Comparison of ENCODE assay signal across 22 mouse cellular contexts in the genomic region with DNA sequence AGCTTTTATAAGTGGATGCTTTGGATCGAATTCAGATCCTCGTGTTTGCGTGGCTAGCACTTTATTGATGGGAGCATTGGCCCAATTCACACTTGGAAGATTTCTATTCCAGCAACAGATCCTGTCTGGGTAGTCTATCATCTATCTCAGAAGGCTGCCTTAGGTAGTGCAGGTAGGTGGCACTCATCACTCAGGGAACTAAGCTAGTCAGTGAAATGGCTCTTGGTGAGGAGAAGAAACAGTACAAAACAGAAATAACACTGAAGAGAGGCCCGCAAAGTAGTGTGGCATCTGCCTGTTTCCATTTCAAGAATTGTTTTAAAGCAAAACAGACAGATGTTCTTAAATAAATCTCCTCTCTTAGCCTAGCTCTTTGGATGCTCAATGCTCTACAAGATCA. TPM values are rescaled to one million over a fixed set of nuclear protein-coding genes. Genes with fewer than 3 reads are reported as not detected.
DNase-seq lines count a peak whose midpoint lies in the region; ATAC-seq and TF ChIP-seq lines count a peak whose summit lies in the region.
"Had no signal": no experiment of that assay in that cellular context is flagged by ENCODE, and none has a peak within 500 bp of the region (broad histone marks: within the 10 kb centered on the region; RNA-seq: fewer than 3 reads in every experiment).

No protein-coding gene starts in this region.

- H3K4me2 ChIP-seq in intestine, postnatal 0 days (replicated peaks; ENCODE audit: low read depth) = no peak overlapping the region
- no peak overlapping the region for H3K4me2 ChIP-seq in intestine, embryonic 15.5 days (replicated peaks)
- H3K4me2 ChIP-seq: embryonic facial prominence, embryonic 15.5 days; heart, embryonic 13.5 days; hindbrain, embryonic 14.5 days; liver, embryonic 11.5 days; lung, embryonic 14.5 days had no signal

- H3K27ac ChIP-seq in intestine, postnatal 0 days (ENCODE audit: low read depth, low read length) = no peak overlapping the region
- H3K27ac ChIP-seq in intestine, embryonic 15.5 days = no peak overlapping the region
- H3K27ac ChIP-seq in MEL (ENCODE audit: control insufficient read depth, low read depth, low read length) = no peak overlapping the region
- H3K27ac ChIP-seq: embryonic facial prominence, embryonic 15.5 days; heart, embryonic 13.5 days; hindbrain, embryonic 14.5 days; limb, embryonic 10.5 days had no signal

- no peaks in the 10 kb centered on the region for H3K36me3 ChIP-seq in intestine, postnatal 0 days (ENCODE audit: control insufficient read depth, insufficient read depth)
- H3K36me3 ChIP-seq in intestine, embryonic 15.5 days = no peaks in the 10 kb centered on the region
- no peaks in the 10 kb centered on the region for H3K36me3 ChIP-seq in MEL (ENCODE audit: control insufficient read depth in 1 of 2, insufficient read depth in 2 of 2, low read length in 2 of 2)
- H3K36me3 ChIP-seq: embryonic facial prominence, embryonic 15.5 days; heart, embryonic 13.5 days; limb, embryonic 10.5 days had no signal

- ATAC-seq in intestine, postnatal 0 days = no peak
- no peak for ATAC-seq in intestine, embryonic 15.5 days
- no peak for ATAC-seq in megakaryocyte-erythroid progenitor cell, adult 5-6 weeks (replicated peaks; ENCODE audit: low FRiP score, low TSS enrichment, poor library complexity, severe bottlenecking)
- ATAC-seq: forebrain, postnatal 0 days; Patski had no signal

- 0 out of 2 replicates have a peak, but pooled peaks have one; percentile 10 for TF ChIP-seq CTCF in intestine, postnatal 0 days (IDR thresholded peaks at IDR 0.05; ENCODE audit: low read depth)
- no peak; a peak in 1 of 6 replicates for TF ChIP-seq CTCF in MEL (IDR thresholded peaks at IDR 0.05 in 2 of 3, conservative IDR thresholded peaks at IDR 0.05 in 1 of 3; ENCODE audit: control insufficient read depth in 1 of 3, insufficient read depth in 1 of 3, low read depth in 2 of 3, low read length in 3 of 3, poor library complexity in 1 of 3, severe bottlenecking in 1 of 3)

- no peak overlapping the region for H3K9ac ChIP-seq in intestine, postnatal 0 days (ENCODE audit: low read depth, low read length)
- H3K9ac ChIP-seq in intestine, embryonic 15.5 days = no peak overlapping the region
- H3K9ac ChIP-seq in MEL (ENCODE audit: control insufficient read depth, low read depth, low read length, poor library complexity, severe bottlenecking) = no peak overlapping the region
- H3K9ac ChIP-seq: embryonic facial prominence, embryonic 15.5 days; forebrain, postnatal 0 days; heart, embryonic 13.5 days; hindbrain, embryonic 14.5 days; lung, embryonic 14.5 days had no signal

- DNase-seq in CD4-positive helper T cell, adult 2 months (ENCODE audit: low read depth, low spot score) = peak; percentile 73
- DNase-seq in MEL (ENCODE audit: low read depth, low spot score) = no peak
- DNase-seq in thymus, postnatal 0 days (ENCODE audit: low spot score) = peak; percentile 45
- no peak for DNase-seq in layer of hippocampus, postnatal 10 days (ENCODE audit: low spot score in 2 of 2)
- DNase-seq: adrenal gland, postnatal 36 days; cerebellum, adult 11-12 months; cerebellum, postnatal 36 days; forebrain, postnatal 0 days; kidney, adult 11 months; kidney, postnatal 10 days; lung, embryonic 14.5 days; lung, postnatal 36 days; right cerebral cortex, postnatal 4 days had no signal

- H3K79me2 ChIP-seq in MEL (ENCODE audit: control insufficient read depth, insufficient read depth, low read length, poor library complexity) = no peaks in the 10 kb centered on the region

- no peaks in the 10 kb centered on the region for H3K9me3 ChIP-seq in intestine, postnatal 0 days (ENCODE audit: control insufficient read depth)
- H3K9me3 ChIP-seq in intestine, embryonic 15.5 days = no peaks in the 10 kb centered on the region
- H3K9me3 ChIP-seq in MEL (replicated peaks; ENCODE audit: insufficient read depth, low read length) = no peaks in the 10 kb centered on the region
- H3K9me3 ChIP-seq: embryonic facial prominence, embryonic 15.5 days; heart, embryonic 13.5 days; limb, embryonic 10.5 days had no signal

- TF ChIP-seq RAD21 in MEL (IDR thresholded peaks at IDR 0.05; ENCODE audit: low read depth, low read length) = peak; percentile 5

- no peaks in the 10 kb centered on the region for H3K27me3 ChIP-seq in intestine, postnatal 0 days (replicated peaks; ENCODE audit: control insufficient read depth, insufficient read depth, low read length)
- H3K27me3 ChIP-seq in intestine, embryonic 15.5 days (replicated peaks) = no peaks in the 10 kb centered on the region; the same call in 1 of the 2 replicates
- H3K27me3 ChIP-seq in MEL (ENCODE audit: control insufficient read depth in 1 of 2, insufficient read depth in 2 of 2, low read length in 2 of 2) = peaks cover 0 to 2% of the 10 kb centered on the region in 2 experiments; a peak in 2 of 4 replicates
- H3K27me3 ChIP-seq: embryonic facial prominence, embryonic 15.5 days; heart, embryonic 13.5 days; Patski had no signal

- no peak overlapping the region for H3K4me3 ChIP-seq in intestine, postnatal 0 days (ENCODE audit: low read depth, low read length)
- no peak overlapping the region for H3K4me3 ChIP-seq in intestine, embryonic 15.5 days (replicated peaks)
- no peak overlapping the region for H3K4me3 ChIP-seq in MEL (ENCODE audit: control insufficient read depth in 1 of 2, insufficient read depth in 1 of 2, low read depth in 2 of 2, low read length in 2 of 2)
- H3K4me3 ChIP-seq: embryonic facial prominence, embryonic 15.5 days; heart, embryonic 13.5 days; limb, embryonic 10.5 days had no signal

- TF ChIP-seq POLR2A in MEL (IDR thresholded peaks at IDR 0.05; ENCODE audit: control insufficient read depth in 1 of 2, insufficient read depth in 1 of 2, low read depth in 1 of 2, low read length in 2 of 2, poor library complexity in 1 of 2) = no peak

- WGBS in intestine, postnatal 0 days = 82% methylated on average over 4 of the region's 4 CpGs
- WGBS in intestine, embryonic 15.5 days = 84% methylated on average over 4 of the region's 4 CpGs

- no peak for TF ChIP-seq EP300 in MEL (IDR thresholded peaks at IDR 0.05; ENCODE audit: low read depth in 1 of 2, low read length in 2 of 2)

- no peaks in the 10 kb centered on the region for H3K4me1 ChIP-seq in intestine, postnatal 0 days (replicated peaks; ENCODE audit: control insufficient read depth, insufficient read depth, low read length)
- H3K4me1 ChIP-seq in intestine, embryonic 15.5 days (replicated peaks) = no peaks in the 10 kb centered on the region
- no peaks in the 10 kb centered on the region for H3K4me1 ChIP-seq in MEL (ENCODE audit: control insufficient read depth in 1 of 2, insufficient read depth in 2 of 2, low read length in 2 of 2)
- H3K4me1 ChIP-seq: embryonic facial prominence, embryonic 15.5 days; heart, embryonic 13.5 days; limb, embryonic 10.5 days had no signal

TF ChIP-seq in MEL, 35 proteins besides CTCF, POLR2A, EP300 and RAD21:
- TF ChIP-seq MAX (IDR thresholded peaks at IDR 0.05; ENCODE audit: low read length) (no peak), TAL1 (IDR thresholded peaks at IDR 0.05; ENCODE audit: low read length) (no peak), ZNF384 (IDR thresholded peaks at IDR 0.05; ENCODE audit: low read depth, low read length) (no peak), CHD2 (IDR thresholded peaks at IDR 0.05; ENCODE audit: low read length) (no peak), ZC3H11A (IDR thresholded peaks at IDR 0.05; ENCODE audit: low read depth, low read length) (no peak), POLR2AphosphoS2 (IDR thresholded peaks at IDR 0.05; ENCODE audit: low read length) (no peak), SMC3 (IDR thresholded peaks at IDR 0.05; ENCODE audit: low read depth, low read length) (no peak; the same call in 1 of the 2 replicates), MAZ (IDR thresholded peaks at IDR 0.05; ENCODE audit: low read depth, low read length) (no peak), UBTF (IDR thresholded peaks at IDR 0.05; ENCODE audit: borderline replicate concordance, insufficient read depth, low read depth, low read length) (no peak), ZKSCAN1 (IDR thresholded peaks at IDR 0.05; ENCODE audit: low read depth, low read length) (no peak), NELFE (IDR thresholded peaks at IDR 0.05; ENCODE audit: low read depth, low read length) (no peak), GATA1 (IDR thresholded peaks at IDR 0.05; ENCODE audit: low read depth, low read length) (no peak), TCF12 (IDR thresholded peaks at IDR 0.05; ENCODE audit: low read depth, low read length) (no peak), USF2 (IDR thresholded peaks at IDR 0.05; ENCODE audit: borderline replicate concordance in 1 of 2, insufficient read depth in 1 of 2, low read depth in 1 of 2, low read length in 2 of 2) (no peak), HCFC1 (IDR thresholded peaks at IDR 0.05; ENCODE audit: low read depth, low read length) (no peak), MYC (IDR thresholded peaks at IDR 0.05; ENCODE audit: low read depth, low read length) (no peak)

RNA-seq across cellular contexts. Expression of a gene that starts 10.6 kb away (rescaled TPM):
- polyA plus RNA-seq in intestine, postnatal 0 days (2015; fragmentation: Nextera tagmentation; extraction: Ambion mirVana) = 1.1 and 1.8 TPM in 2 replicates
- polyA plus RNA-seq in intestine, embryonic 15.5 days (2015; fragmentation: Nextera tagmentation; extraction: Ambion mirVana) = 1.4 and 2.0 TPM in 2 replicates
- 0.07 and 0.12 TPM in 2 replicates for total RNA-seq in MEL (2012; rRNA removed)
- under 1 TPM in 1 of 2 experiments, not detected in 1; 0.19 TPM for polyA plus RNA-seq in MEL (2012; ENCODE audit: insufficient read depth in 1 of 2, insufficient read length in 2 of 2, low read depth in 1 of 2, low replicate concordance in 2 of 2, missing spikeins in 1 of 2)
- 54.6 and 63.1 TPM in 2 replicates for polyA plus RNA-seq in thymus, postnatal 0 days (2015; fragmentation: Nextera tagmentation; extraction: Ambion mirVana)
- total RNA-seq in megakaryocyte-erythroid progenitor cell, adult 5-6 weeks (2014; fragmentation: Nextera tagmentation) = 6.9 and 18.0 TPM in 2 replicates
- 8.5 and 14.4 TPM in 2 replicates for total RNA-seq in megakaryocyte-erythroid progenitor cell, adult 5-6 weeks (2017)
- 10 to 100 TPM; 11.6 to 11.7 TPM for total RNA-seq in layer of hippocampus, postnatal 10 days (2021)

Comparison
In these comparisons a context has a peak if more than half of its experiments do, and no peak if none do; other contexts are left out.
1. DNase-seq: peak in CD4-positive helper T cell, adult 2 months (single experiment) and thymus, postnatal 0 days (single experiment); none in MEL (single experiment) and layer of hippocampus, postnatal 10 days (0 of 2).
2. RNA of a gene that starts 10.6 kb away (polyA plus RNA-seq): 54.6 to 63.1 TPM in thymus, postnatal 0 days; 1.4 to 2.0 TPM in intestine, embryonic 15.5 days, 1.1 to 1.8 TPM in intestine, postnatal 0 days and 0.19 TPM in MEL; every median in the first group is over 10 times any median in the second.